Mouse (Mus musculus) E14TG2a.4 (cell line): ENCODE measurements around the gene Slc6a16.

Source experiments
- CTCF ChIP-seq: conservative IDR thresholded peaks from 2 replicates; pipeline ENCODE4 v1.5.1; 2014; ENCODE audit warnings: low read length
- POU5F1 ChIP-seq: IDR thresholded peaks from 2 replicates; pipeline ENCODE4 v1.6.1; 2014; ENCODE audit warnings: low read length, borderline replicate concordance

DNA sequence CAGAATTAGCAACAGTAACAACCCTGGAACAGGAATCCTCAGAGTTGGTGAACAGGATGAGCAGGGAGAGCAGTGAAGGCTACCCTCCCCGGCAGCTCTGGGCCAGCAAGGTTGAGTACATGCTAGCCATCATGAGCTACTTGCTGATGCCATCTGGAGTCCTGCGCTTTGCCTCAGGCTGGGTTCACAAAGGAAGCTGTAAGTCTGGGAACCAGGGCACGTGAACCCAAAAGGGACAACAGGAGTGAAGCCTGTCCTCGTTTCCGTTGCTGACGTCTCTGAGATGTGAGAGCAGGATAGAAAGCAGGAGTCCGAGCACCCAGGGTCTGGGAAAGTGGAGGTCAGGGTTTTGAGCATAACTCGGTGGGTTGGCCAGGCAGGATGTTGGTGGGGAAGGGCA is 18.4 kb downstream of the Slc6a16 start:
- TF ChIP-seq CTCF (no peak), POU5F1 (no peak)
